Mouse (Mus musculus) embryonic facial prominence, embryonic 14.5 days (tissue): ENCODE results near the gene Sdr9c7. TPM values are rescaled to one million over a fixed set of nuclear protein-coding genes. Genes with fewer than 3 reads are reported as not detected.
"Not testable (repeated sequence)": the region's sequence is repeated elsewhere in the genome, so short reads cannot be mapped to it uniquely, and the experiment has no call there.

ENCODE experiments used
- ATAC-seq: fragments of 200-750 bp; cut with Nextera tagmentation; 2 replicates; pipeline ENCODE4 v1.8.0; 2017; ENCODE audit warnings: low read depth, moderate number of reproducible peaks, moderate TSS enrichment
- DNase-seq: peaks from one replicate; pipeline ENCODE4 v3.0.0-alpha.2; 2015; ENCODE audit warnings: low spot score
- H3K27ac ChIP-seq: fragments of 300-500 bp; sonication (generic); replicated peaks from 2 replicates; pipeline ENCODE4 v1.5.1; 2014; ENCODE audit warnings: low read depth, mild to moderate bottlenecking, low read length, moderate library complexity
- H3K27me3 ChIP-seq: fragments of 300-500 bp; sonication (generic); replicated peaks from 2 replicates; pipeline ENCODE4 v1.6.1; 2014; ENCODE audit warnings: low read length; ENCODE audit not compliant: control insufficient read depth, insufficient read depth
- H3K36me3 ChIP-seq: fragments of 300-500 bp; sonication (generic); 2 replicates; pipeline ENCODE4 v1.6.1; 2014; ENCODE audit warnings: low read length, mixed read lengths; ENCODE audit not compliant: control insufficient read depth, insufficient read depth
- H3K4me1 ChIP-seq: fragments of 300-500 bp; sonication (generic); 2 replicates; pipeline ENCODE4 v1.6.1; 2014; ENCODE audit warnings: antibody characterized with exemption, low read length; ENCODE audit not compliant: control insufficient read depth, insufficient read depth
- H3K4me2 ChIP-seq: fragments of 300-500 bp; sonication (generic); 2 replicates; pipeline ENCODE4 v1.6.1; 2014; ENCODE audit warnings: low read depth, mild to moderate bottlenecking, low read length, moderate library complexity, mixed read lengths
- H3K4me3 ChIP-seq: fragments of 300-500 bp; sonication (generic); 2 replicates; pipeline ENCODE4 v1.5.1; 2014; ENCODE audit warnings: low read depth, mild to moderate bottlenecking, low read length
- H3K9ac ChIP-seq: fragments of 300-500 bp; sonication (generic); 2 replicates; pipeline ENCODE4 v1.6.1; 2014; ENCODE audit warnings: low read depth, mild to moderate bottlenecking, low read length, moderate library complexity, mixed read lengths
- H3K9me3 ChIP-seq: fragments of 300-500 bp; sonication (generic); 2 replicates; pipeline ENCODE4 v1.6.1; 2016; ENCODE audit warnings: low read length; ENCODE audit not compliant: control insufficient read depth
- WGBS: fragments of 180-500 bp; shearing (Covaris S2); extraction: QIAGEN DNeasy Blood & Tissue Kit; methylation state at CpG from one replicate; pipeline ENCODE4 v1.1.7; 2014; 5-methylcytosine and 5-hydroxymethylcytosine counted together
- polyA plus RNA-seq: library from polyadenylated mRNA; unstranded; fragments of >200 nt; fragmentation: Nextera tagmentation; extraction: Ambion mirVana; gene quantifications from 2 replicates; pipeline ENCODE4 v1.2.1, GENCODE M21; 2014

Gene Sdr9c7
- polyA plus RNA-seq, 1 experiment from 2014 or later = 1.1 TPM

DNA sequence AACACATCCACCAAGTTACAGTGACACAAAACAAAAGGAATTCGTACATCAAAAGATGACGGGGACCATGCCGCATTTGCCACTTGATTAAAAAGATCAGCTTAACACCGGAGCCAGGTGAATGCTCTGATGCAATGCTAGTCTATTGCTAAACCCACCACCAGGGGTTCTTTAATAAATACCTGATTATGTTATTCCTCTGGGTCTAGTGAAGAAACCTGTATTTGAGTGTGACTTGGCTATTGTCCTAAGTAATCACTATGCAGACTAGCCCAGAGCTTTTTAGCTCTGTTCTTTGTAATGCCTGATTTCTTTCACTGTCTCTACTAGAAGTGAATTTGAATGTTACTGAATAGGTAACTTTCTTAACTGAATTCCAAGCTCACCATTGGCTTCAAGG lies 17.3 kb upstream of the Sdr9c7 start:
- H3K4me3 ChIP-seq = no peak overlapping the region
- H3K9me3 ChIP-seq = no peaks in the 10 kb centered on the region
- 79% methylated on average over 4 of the region's 4 CpGs for WGBS

GRCm38 (mm10) chr10:127886551-127886950 lies 11.8 kb upstream of the Sdr9c7 start:
- Histone ChIP-seq H3K36me3 (no peaks in the 10 kb centered on the region), H3K27ac (no peak overlapping the region), H3K4me3 (no peak overlapping the region), H3K27me3 (no peaks in the 10 kb centered on the region), H3K4me1 (no peaks in the 10 kb centered on the region), H3K9me3 (no peaks in the 10 kb centered on the region), H3K4me2 (no peak overlapping the region), H3K9ac (no peak overlapping the region)
- DNase-seq = no peak
- 78% methylated on average over 1 of the region's 1 CpGs for WGBS
- no peak for ATAC-seq

More for the DNA sequence above, 17.3 kb upstream of the Sdr9c7 start:
- Histone ChIP-seq H3K9ac (no peak overlapping the region), H3K36me3 (no peaks in the 10 kb centered on the region), H3K4me2 (no peak overlapping the region), H3K27ac (no peak overlapping the region), H3K27me3 (no peaks in the 10 kb centered on the region), H3K4me1 (no peaks in the 10 kb centered on the region)
- DNase-seq = no peak
- no peak for ATAC-seq

GRCm38 (mm10) chr10:127886971-127887370 lies 11.3 kb upstream of the Sdr9c7 start:
- Histone ChIP-seq H3K4me3 (no peak overlapping the region), H3K9me3 (no peaks in the 10 kb centered on the region), H3K27me3 (no peaks in the 10 kb centered on the region), H3K27ac (no peak overlapping the region), H3K4me2 (no peak overlapping the region), H3K9ac (no peak overlapping the region), H3K36me3 (no peaks in the 10 kb centered on the region), H3K4me1 (no peaks in the 10 kb centered on the region)
- 67% methylated on average over 4 of the region's 4 CpGs for WGBS
- no peak for DNase-seq
- ATAC-seq = no peak

- H3K9ac ChIP-seq = no peak within 1 kb of the TSS
- no peak within 1 kb of the TSS for H3K27ac ChIP-seq
- H3K4me3 ChIP-seq = no peak within 1 kb of the TSS
- H3K27me3 ChIP-seq = no peaks in the 10 kb centered on the region
- no peak for DNase-seq
- no peak within 1 kb of the TSS for H3K4me2 ChIP-seq
- H3K4me1 ChIP-seq = no peaks in the 10 kb centered on the region
- no peaks in the 10 kb centered on the region for H3K9me3 ChIP-seq
- ATAC-seq = no peak
- no peaks in the 10 kb centered on the region for H3K36me3 ChIP-seq
These were observed 9.7 kb upstream of the Sdr9c7 start, which contains the start of gene Rdh7 for GRCm38 (mm10) chr10:127888605-127889004. TSS of gene Rdh7 (minus strand) at chr10:127888817.

- no peaks in the 10 kb centered on the region for H3K36me3 ChIP-seq
These were observed 6.8 kb upstream of the Sdr9c7 start for GRCm38 (mm10) chr10:127891481-127891880.

GRCm38 (mm10) chr10:127893163-127894022 lies 4.9 kb upstream of the Sdr9c7 start:
- H3K4me2 ChIP-seq, H3K36me3 ChIP-seq, H3K9me3 ChIP-seq, H3K27ac ChIP-seq, DNase-seq, H3K4me1 ChIP-seq, H3K9ac ChIP-seq, H3K4me3 ChIP-seq, H3K27me3 ChIP-seq, ATAC-seq: not testable (repeated sequence)
- 65% methylated on average over 5 of the region's 5 CpGs for WGBS

More at GRCm38 (mm10) chr10:127891481-127891880, 6.8 kb upstream of the Sdr9c7 start:
- Histone ChIP-seq H3K27me3 (no peaks in the 10 kb centered on the region), H3K4me3 (no peak overlapping the region), H3K4me2 (no peak overlapping the region), H3K4me1 (no peaks in the 10 kb centered on the region), H3K9me3 (no peaks in the 10 kb centered on the region), H3K27ac (no peak overlapping the region), H3K9ac (no peak overlapping the region)
- DNase-seq (no peak), ATAC-seq (no peak)
- WGBS = 85% methylated on average over 1 of the region's 1 CpGs

- no peaks in the 10 kb centered on the region for H3K36me3 ChIP-seq
- H3K9me3 ChIP-seq = no peaks in the 10 kb centered on the region
- H3K27ac ChIP-seq = no peak overlapping the region
- 58% methylated on average over 5 of the region's 5 CpGs for WGBS
- ATAC-seq (no peak), DNase-seq (no peak)
- no peaks in the 10 kb centered on the region; the same call in 1 of the 2 replicates for H3K27me3 ChIP-seq
- no peak overlapping the region for H3K4me3 ChIP-seq
- no peak overlapping the region for H3K9ac ChIP-seq
- no peak overlapping the region for H3K4me2 ChIP-seq
- H3K4me1 ChIP-seq = no peaks in the 10 kb centered on the region
These were observed 1.6 kb upstream of the Sdr9c7 start for GRCm38 (mm10) chr10:127896705-127897104.

- Histone ChIP-seq H3K36me3 (no peaks in the 10 kb centered on the region), H3K4me2 (no peak overlapping the region), H3K27ac (no peak overlapping the region), H3K4me3 (no peak overlapping the region), H3K27me3 (no peaks in the 10 kb centered on the region; the same call in 1 of the 2 replicates), H3K4me1 (no peaks in the 10 kb centered on the region), H3K9me3 (no peaks in the 10 kb centered on the region), H3K9ac (no peak overlapping the region)
- ATAC-seq = no peak
- DNase-seq = no peak
- 77% methylated on average over 3 of the region's 3 CpGs for WGBS
These were observed 812 bp upstream of the Sdr9c7 start for GRCm38 (mm10) chr10:127897506-127897905.

DNA sequence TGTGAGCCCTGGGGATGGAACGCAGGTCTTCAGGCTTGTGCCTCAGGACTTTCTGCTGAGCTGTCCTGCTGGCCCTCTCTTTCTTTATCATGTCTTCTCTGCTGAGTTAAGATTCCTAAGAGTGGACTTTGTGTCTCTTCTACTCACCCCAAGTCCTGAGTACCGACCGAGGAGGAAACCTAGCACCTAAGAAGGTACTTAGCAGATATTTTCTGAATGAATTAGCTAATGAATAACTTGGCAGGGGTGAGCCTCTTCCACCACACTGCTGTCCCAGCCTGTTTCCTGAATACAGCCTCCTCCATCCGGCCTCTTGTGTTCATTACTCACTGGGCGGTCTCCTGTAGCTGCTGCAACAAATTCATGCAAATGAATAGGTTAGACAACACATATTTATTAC lies 1.5 kb downstream of the Sdr9c7 start:
- no peak overlapping the region for H3K9ac ChIP-seq
- no peaks in the 10 kb centered on the region for H3K36me3 ChIP-seq
- H3K9me3 ChIP-seq = no peaks in the 10 kb centered on the region
- no peaks in the 10 kb centered on the region for H3K4me1 ChIP-seq
- ATAC-seq (no peak), DNase-seq (no peak)
- no peak overlapping the region for H3K4me3 ChIP-seq
- no peak overlapping the region for H3K27ac ChIP-seq
- H3K27me3 ChIP-seq = no peaks in the 10 kb centered on the region; the same call in 1 of the 2 replicates
- no peak overlapping the region for H3K4me2 ChIP-seq
- 73% methylated on average over 5 of the region's 5 CpGs for WGBS
